Mouse (Mus musculus): Measurements from ENCODE around the gene Sclt1.

GRCm38 (mm10) chr3:41587588-41587987 lies 154.7 kb downstream of the Sclt1 start:
- TF ChIP-seq CTCF (IDR thresholded peaks at IDR 0.05; ENCODE audit: control insufficient read depth, insufficient read depth, insufficient read length) (no peak), MAX (IDR thresholded peaks at IDR 0.05) (no peak), MYOD1 (IDR thresholded peaks at IDR 0.05; ENCODE audit: control insufficient read depth, insufficient read length, low read depth) (no peak), MYOG (IDR thresholded peaks at IDR 0.05; ENCODE audit: control insufficient read depth, extremely low read depth, insufficient read length) (no peak), FOSL1 (IDR thresholded peaks at IDR 0.05; ENCODE audit: insufficient read depth, low read length, poor library complexity, severe bottlenecking) (no peak), CEBPB (IDR thresholded peaks at IDR 0.05; ENCODE audit: low read depth) (no peak), USF1 (IDR thresholded peaks at IDR 0.05; ENCODE audit: low read depth) (no peak)
